Mouse (Mus musculus) spleen, postnatal 14 days (tissue): Measurements from ENCODE around the gene Alcam.

Experiments
- DNase-seq, 2 experiments: peaks; one replicate each; pipeline ENCODE4 v3.0.0; 2021 to 2022; ENCODE audit warnings: low spot score in 2 of 2

Gene Alcam

DNA sequence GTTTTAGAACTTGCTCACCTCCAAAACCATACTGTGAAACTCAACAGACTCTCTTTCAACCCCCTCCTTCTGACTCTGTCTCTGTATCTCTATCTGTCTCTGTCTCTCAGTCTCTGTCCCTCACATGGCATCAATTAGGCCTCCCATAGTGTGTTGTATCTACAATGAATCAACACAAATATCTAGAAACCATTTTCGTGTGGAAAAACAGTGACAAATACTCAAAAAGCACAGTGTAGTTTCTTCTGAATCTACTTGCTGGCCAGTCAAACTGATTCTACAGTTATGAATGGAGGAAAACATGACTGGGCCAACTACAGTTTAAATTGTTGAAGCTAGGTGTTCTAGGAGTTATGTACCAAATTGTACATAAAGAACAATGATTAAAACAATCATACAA lies 10.8 kb downstream of the Alcam start:
- DNase-seq, result no peak

GRCm38 (mm10) chr16:52439600-52439999 lies 14.3 kb downstream of the Alcam start:
- no peak for DNase-seq

DNA sequence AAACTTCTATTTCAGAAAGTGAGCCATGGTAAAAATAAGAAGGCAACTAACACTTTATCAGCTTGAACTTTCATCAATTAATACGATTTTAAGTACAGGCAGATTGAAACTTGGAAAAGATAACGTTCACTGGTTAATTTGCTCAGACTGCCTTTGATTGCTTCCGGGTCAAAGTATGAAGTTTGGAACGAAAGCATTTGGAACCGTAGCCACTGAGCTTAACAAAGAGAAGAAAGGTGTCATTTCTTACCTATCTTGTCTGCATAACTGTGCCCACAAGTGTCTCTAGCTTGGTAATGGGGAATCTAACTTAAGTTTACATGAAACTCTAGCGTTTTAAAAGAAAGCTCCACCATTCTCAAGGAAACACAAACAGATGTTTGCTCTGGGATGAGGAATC lies 14.9 kb downstream of the Alcam start:
- DNase-seq, result no peak

DNA sequence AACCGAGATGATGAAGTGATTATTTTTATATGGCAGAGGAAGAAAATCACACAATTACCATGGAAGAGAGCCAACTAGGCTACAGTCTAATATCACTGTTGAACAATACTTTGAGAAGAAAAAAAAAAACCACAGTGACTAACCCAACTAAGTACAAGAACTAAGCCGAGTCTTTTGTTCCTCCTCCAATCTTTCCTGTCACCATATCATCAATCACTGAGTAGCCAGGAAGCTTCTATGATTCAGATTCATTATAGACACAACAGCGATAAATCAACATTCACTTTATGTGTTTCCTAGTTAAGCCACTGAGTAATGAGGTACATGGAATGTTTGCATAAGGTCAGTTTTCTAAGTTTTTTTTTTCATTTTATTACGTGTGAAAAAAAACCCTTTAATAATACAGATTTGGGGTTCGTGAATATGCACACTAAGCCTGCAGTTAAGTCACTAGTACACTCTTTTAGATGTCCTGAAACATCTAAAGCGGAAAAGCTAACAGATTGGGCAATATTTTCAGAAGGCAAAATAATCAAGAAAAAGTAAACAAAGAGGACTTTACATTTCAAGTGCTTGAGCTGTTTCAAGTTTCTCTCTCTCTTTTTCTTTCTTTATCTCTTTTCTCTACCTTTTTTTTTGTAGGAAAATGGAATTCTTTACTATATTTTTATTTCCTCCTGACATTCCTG lies 15.5 kb downstream of the Alcam start:
- no peak for DNase-seq

DNA sequence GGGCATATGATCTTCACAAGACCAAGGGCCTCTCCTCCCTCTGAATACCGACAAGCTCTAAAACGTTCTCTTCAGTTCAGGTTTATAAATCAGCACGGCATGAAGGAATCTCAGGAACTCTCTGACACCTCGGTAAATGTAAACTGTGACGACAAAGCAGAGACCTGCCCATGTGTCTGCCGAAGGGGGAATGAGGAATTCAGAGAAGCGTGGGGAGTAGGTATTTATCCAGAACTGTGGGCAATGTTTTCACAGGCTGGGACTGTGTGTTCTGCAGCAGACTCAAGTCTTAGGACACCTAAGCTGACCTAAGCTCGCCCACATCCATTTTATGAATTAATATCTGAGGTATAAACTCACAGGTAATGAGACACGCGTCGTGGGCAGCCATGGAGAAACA lies 20.7 kb downstream of the Alcam start:
- no peak for DNase-seq

GRCm38 (mm10) chr16:52432072-52432471 lies 21.8 kb downstream of the Alcam start:
- no peak for DNase-seq

GRCm38 (mm10) chr16:52431590-52431989 lies 22.3 kb downstream of the Alcam start:
- DNase-seq, result no peak

GRCm38 (mm10) chr16:52430073-52430472 lies 23.8 kb downstream of the Alcam start:
- DNase-seq, result no peak

GRCm38 (mm10) chr16:52429661-52430060 lies 24.2 kb downstream of the Alcam start:
- no peak for DNase-seq

- no peak for DNase-seq
These were observed 25.4 kb downstream of the Alcam start for GRCm38 (mm10) chr16:52428505-52428904.

DNA sequence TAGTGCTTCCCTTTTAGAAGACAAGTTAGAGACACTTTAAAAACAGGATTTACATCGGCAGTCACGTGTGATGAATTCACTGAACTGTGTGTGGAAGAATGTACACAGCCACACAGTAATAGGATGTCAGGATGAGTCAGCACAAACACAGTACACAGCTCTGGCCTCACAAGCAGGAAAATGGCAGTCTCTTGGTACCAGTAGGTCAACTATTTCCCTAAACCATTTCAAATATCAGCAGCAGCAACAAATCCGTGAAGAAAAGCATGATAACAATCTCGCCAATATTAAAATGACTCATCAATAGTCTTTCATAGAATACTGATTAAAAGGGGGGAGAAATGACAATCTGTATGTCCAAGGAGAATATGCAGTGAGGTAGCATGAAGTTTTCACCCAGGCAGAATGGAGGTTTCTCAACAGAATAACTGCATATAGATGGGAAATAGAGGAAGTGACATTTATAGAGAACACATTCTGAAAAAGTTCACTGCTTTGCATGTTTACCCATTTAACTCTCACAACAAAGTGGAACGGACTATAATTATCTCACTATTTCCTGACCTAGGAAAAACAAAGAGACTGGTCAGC lies 35.2 kb downstream of the Alcam start:
- DNase-seq, result no peak

DNA sequence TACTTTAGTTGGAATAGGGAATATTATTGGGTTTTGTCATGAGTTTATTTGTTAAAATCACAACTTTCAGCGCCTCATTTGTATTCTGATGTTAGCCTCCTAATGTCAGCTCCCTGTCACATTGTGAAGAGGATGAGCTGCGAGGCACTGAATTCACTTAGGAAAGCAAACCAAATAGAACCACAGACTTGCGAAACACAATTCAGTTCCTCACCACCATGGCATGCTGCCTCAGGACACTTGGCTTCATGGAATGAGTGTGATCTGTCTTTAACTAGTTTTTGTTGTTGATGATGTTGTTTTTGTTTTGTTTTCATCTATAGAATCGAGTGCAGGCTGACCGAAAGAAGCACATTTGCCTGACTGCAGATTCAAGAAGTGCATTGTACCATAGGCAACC lies 35.9 kb downstream of the Alcam start:
- no peak for DNase-seq

- DNase-seq, result no peak
These were observed 36.7 kb downstream of the Alcam start for GRCm38 (mm10) chr16:52417146-52417545.

- no peak for DNase-seq
These were observed 40.2 kb downstream of the Alcam start for GRCm38 (mm10) chr16:52413714-52414113.

DNA sequence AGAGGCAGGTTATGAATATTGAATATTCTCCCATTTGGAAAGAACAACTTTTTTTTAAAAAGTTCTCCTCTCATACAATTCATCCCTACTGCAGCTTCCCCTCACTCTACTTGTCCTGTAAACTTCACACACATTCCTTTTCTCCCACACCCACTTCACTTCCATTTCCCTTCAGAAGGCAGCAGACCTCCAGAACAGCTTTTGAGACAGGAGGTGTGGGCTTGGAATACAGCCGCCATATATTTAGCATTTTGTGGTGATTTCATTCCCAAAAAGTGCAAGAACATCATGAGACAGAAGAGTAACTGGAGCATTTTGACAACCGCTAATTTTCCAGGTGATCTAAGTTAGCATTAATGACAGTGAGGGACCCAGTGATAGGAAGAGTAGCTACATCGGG lies 47.8 kb downstream of the Alcam start:
- no peak for DNase-seq

GRCm38 (mm10) chr16:52405272-52405671 lies 48.6 kb downstream of the Alcam start:
- DNase-seq, result no peak

DNA sequence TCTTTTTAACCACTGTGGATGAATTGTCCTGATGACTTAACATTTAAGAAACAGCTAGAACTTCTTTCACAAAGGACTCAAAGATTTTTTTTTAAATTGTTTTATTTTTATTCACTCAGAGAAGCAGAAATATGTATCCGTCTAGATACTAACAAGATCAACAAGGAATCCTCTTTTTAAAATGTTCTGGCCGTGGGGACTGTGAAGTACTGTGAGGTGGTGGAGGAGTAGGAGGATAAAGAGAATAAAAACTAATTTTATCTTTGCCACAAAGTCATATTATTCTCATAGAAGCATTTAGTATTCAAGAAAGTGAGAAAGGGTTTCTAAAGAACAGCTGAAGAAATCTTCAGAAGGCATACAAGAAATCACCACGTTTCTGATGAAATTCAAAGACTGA lies 54.8 kb downstream of the Alcam start:
- no peak for DNase-seq

DNA sequence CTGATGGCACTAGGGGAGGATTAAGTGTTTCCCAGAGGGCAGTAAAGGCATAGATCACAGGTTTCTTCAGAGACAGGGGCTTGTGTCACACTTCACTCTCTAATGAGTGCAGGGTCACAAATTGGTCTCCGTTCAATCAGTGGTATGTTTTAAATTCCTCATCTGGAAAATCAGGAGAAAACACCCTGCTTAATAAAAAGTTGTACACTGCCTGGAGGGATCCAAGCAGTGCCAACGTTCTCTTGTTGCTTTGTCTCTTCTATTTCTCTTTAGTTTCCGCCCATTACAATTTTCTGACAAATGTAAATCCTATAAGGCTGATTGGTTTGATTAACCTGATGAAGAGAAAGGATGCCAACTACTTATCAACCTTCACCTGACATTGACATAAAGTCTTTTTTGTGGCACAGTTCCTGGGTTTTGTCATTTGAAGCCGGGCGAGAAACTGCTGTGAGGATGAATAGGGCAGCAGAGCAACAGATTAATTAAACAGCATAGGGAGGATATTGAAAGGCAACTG lies 67.0 kb downstream of the Alcam start:
- DNase-seq, result no peak

DNA sequence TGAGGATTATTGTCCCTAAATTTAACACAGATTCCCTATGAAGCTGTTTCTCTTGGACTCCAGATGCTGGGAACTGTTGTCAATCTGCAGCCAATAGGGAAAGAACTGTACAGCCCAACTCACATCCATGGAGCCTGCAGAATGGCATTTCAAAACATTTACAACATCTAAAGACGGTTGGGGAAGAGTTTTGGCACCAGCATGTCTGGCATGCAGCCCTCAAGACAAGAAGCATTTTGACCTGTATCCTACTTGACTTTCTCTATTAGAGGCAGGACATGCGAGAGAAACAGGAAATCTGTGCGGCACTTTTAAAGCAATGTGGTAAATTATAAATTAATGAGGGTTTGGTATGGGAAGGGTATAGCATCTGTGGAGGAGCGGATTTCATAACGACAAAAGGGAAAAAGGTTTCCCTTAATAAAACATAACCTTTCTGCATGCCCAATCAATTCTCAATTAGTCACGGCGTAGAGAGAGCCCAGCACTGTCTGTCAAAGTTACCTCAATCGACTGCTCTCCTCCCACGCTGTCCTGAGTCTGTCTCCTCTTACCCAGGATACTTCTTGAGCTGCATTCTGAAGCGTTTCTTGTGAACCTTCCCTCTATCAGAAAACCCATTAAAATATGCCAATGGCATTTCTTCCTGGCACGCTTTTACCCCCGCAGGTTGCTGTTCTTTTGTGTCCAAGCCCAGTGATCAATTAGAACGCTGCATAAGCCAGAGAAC lies 70.3 kb downstream of the Alcam start:
- no peak for DNase-seq

DNA sequence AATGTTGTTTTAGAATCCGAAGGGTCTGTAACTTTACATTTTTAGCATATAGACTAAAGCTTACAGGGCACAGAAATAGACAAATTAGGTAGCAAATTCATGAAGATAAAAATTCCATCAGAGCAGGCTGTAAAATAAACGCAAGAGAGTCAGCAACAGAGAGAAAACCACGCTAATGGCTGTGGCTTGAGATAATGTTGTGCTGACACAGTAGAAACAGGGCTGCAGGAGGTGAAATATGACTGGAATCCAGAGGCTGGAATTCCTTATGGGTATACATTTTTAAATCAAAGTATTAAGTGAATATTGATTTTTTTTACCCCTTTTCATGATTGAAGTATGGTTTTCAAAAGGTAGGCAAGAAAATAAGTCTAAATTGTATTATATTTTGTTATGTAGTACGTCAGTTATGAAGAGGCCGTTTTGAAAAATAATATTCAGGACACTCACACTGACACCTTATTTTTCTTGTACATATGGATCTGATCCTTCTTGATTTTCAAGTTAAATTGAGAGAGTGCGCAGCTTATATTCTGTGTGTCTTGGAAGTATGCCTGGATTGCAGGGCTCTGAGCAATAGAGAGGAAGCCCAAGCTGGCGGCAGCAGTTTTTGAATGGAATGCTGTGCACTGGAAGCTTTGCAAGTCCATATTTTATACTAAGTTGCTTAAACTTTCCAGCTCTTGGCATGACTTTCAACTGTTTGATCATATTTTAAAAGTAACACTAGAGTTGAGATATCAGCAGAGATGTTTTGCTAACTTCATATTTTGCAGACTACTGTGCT lies 74.9 kb downstream of the Alcam start:
- no peak for DNase-seq

- DNase-seq, result no peak
These were observed 77.0 kb downstream of the Alcam start for GRCm38 (mm10) chr16:52376827-52377226.

- DNase-seq, result no peak
These were observed 81.9 kb downstream of the Alcam start for GRCm38 (mm10) chr16:52371956-52372355.
